Mouse (Mus musculus): ENCODE data around the gene Sfmbt2. TPM values are rescaled to one million over a fixed set of nuclear protein-coding genes. Genes with fewer than 3 reads are reported as not detected.

Gene Sfmbt2
- polyA plus RNA-seq, 1 experiment from 2014 or later, result 1.7 TPM

- Histone ChIP-seq H3K4me1 (ENCODE audit: control insufficient read depth in 2 of 2, insufficient read depth in 2 of 2, low read length in 2 of 2) (no peaks in the 10 kb centered on the region), H3K27me3 (ENCODE audit: control insufficient read depth, insufficient read depth, low read length) (no peaks in the 10 kb centered on the region), H3K27ac (replicated peaks in 1 of 2; ENCODE audit: control insufficient read depth in 1 of 2, insufficient read depth in 1 of 2, low read depth in 2 of 2, low read length in 2 of 2) (no peak overlapping the region), H3K9me3 (ENCODE audit: control insufficient read depth, low read length) (no peaks in the 10 kb centered on the region), H3K4me2 (ENCODE audit: low read length) (no peak overlapping the region), H3K4me3 (ENCODE audit: control insufficient read depth in 1 of 2, insufficient read depth in 1 of 2, low read depth in 1 of 2, low read length in 2 of 2) (no peak overlapping the region), H3K36me3 (ENCODE audit: control insufficient read depth, insufficient read depth, low read length) (no peaks in the 10 kb centered on the region), H3K9ac (ENCODE audit: low read length) (no peak overlapping the region)
- 84% methylated on average over 11 of the region's 11 CpGs for WGBS
- ATAC-seq (ENCODE audit: insufficient number of reproducible peaks, insufficient read depth, low FRiP score, low read depth), result no peak
Measured at GRCm38 (mm10) chr2:10395143-10395542, 24.8 kb downstream of the Sfmbt2 start.

GRCm38 (mm10) chr2:10397790-10398189, 27.5 kb downstream of the Sfmbt2 start:
- H3K36me3 ChIP-seq (ENCODE audit: control insufficient read depth, insufficient read depth, low read length), result no peaks in the 10 kb centered on the region
- H3K9ac ChIP-seq (ENCODE audit: low read length), result no peak overlapping the region
- no peak overlapping the region for H3K27ac ChIP-seq (replicated peaks in 1 of 2; ENCODE audit: control insufficient read depth in 1 of 2, insufficient read depth in 1 of 2, low read depth in 2 of 2, low read length in 2 of 2)
- H3K4me2 ChIP-seq (ENCODE audit: low read length), result no peak overlapping the region
- H3K4me1 ChIP-seq (ENCODE audit: control insufficient read depth in 2 of 2, insufficient read depth in 2 of 2, low read length in 2 of 2), result no peaks in the 10 kb centered on the region
- WGBS, result 53% methylated on average over 9 of the region's 9 CpGs
- no peaks in the 10 kb centered on the region for H3K27me3 ChIP-seq (ENCODE audit: control insufficient read depth, insufficient read depth, low read length)
- ATAC-seq (ENCODE audit: insufficient number of reproducible peaks, insufficient read depth, low FRiP score, low read depth), result no peak
- H3K9me3 ChIP-seq (ENCODE audit: control insufficient read depth, low read length), result no peaks in the 10 kb centered on the region
- H3K4me3 ChIP-seq (ENCODE audit: control insufficient read depth in 1 of 2, insufficient read depth in 1 of 2, low read depth in 1 of 2, low read length in 2 of 2), result no peak overlapping the region

GRCm38 (mm10) chr2:10406151-10406550, 35.8 kb downstream of the Sfmbt2 start:
- no peaks in the 10 kb centered on the region for H3K4me1 ChIP-seq (ENCODE audit: control insufficient read depth in 2 of 2, insufficient read depth in 2 of 2, low read length in 2 of 2)
- WGBS, result 91% methylated on average over 2 of the region's 2 CpGs
- ATAC-seq (ENCODE audit: insufficient number of reproducible peaks, insufficient read depth, low FRiP score, low read depth), result no peak
- H3K9me3 ChIP-seq (ENCODE audit: control insufficient read depth, low read length), result no peaks in the 10 kb centered on the region
- no peak overlapping the region for H3K4me2 ChIP-seq (ENCODE audit: low read length)
- H3K27ac ChIP-seq (replicated peaks in 1 of 2; ENCODE audit: control insufficient read depth in 1 of 2, insufficient read depth in 1 of 2, low read depth in 2 of 2, low read length in 2 of 2), result no peak overlapping the region
- H3K27me3 ChIP-seq (ENCODE audit: control insufficient read depth, insufficient read depth, low read length), result no peaks in the 10 kb centered on the region
- no peaks in the 10 kb centered on the region for H3K36me3 ChIP-seq (ENCODE audit: control insufficient read depth, insufficient read depth, low read length)
- H3K9ac ChIP-seq (ENCODE audit: low read length), result no peak overlapping the region
- no peak overlapping the region for H3K4me3 ChIP-seq (ENCODE audit: control insufficient read depth in 1 of 2, insufficient read depth in 1 of 2, low read depth in 1 of 2, low read length in 2 of 2)

GRCm38 (mm10) chr2:10409422-10409821, 39.1 kb downstream of the Sfmbt2 start:
- H3K4me2 ChIP-seq (ENCODE audit: low read length), result no peak overlapping the region
- no peaks in the 10 kb centered on the region for H3K27me3 ChIP-seq (ENCODE audit: control insufficient read depth, insufficient read depth, low read length)
- no peaks in the 10 kb centered on the region for H3K36me3 ChIP-seq (ENCODE audit: control insufficient read depth, insufficient read depth, low read length)
- no peak overlapping the region for H3K4me3 ChIP-seq (ENCODE audit: control insufficient read depth in 1 of 2, insufficient read depth in 1 of 2, low read depth in 1 of 2, low read length in 2 of 2)
- H3K9me3 ChIP-seq (ENCODE audit: control insufficient read depth, low read length), result no peaks in the 10 kb centered on the region
- no peak overlapping the region for H3K9ac ChIP-seq (ENCODE audit: low read length)
- ATAC-seq (ENCODE audit: insufficient number of reproducible peaks, insufficient read depth, low FRiP score, low read depth), result no peak
- no peaks in the 10 kb centered on the region for H3K4me1 ChIP-seq (ENCODE audit: control insufficient read depth in 2 of 2, insufficient read depth in 2 of 2, low read length in 2 of 2)
- WGBS, result 92% methylated on average over 13 of the region's 13 CpGs
- H3K27ac ChIP-seq (replicated peaks in 1 of 2; ENCODE audit: control insufficient read depth in 1 of 2, insufficient read depth in 1 of 2, low read depth in 2 of 2, low read length in 2 of 2), result no peak overlapping the region

- H3K9me3 ChIP-seq (ENCODE audit: control insufficient read depth, low read length), result no peaks in the 10 kb centered on the region
- H3K4me3 ChIP-seq (ENCODE audit: control insufficient read depth in 1 of 2, insufficient read depth in 1 of 2, low read depth in 1 of 2, low read length in 2 of 2), result no peak overlapping the region
- WGBS, result 90% methylated on average over 5 of the region's 5 CpGs
- no peak for ATAC-seq (ENCODE audit: insufficient number of reproducible peaks, insufficient read depth, low FRiP score, low read depth)
- no peak overlapping the region for H3K4me2 ChIP-seq (ENCODE audit: low read length)
- no peaks in the 10 kb centered on the region for H3K36me3 ChIP-seq (ENCODE audit: control insufficient read depth, insufficient read depth, low read length)
- no peak overlapping the region for H3K9ac ChIP-seq (ENCODE audit: low read length)
- H3K4me1 ChIP-seq (ENCODE audit: control insufficient read depth in 2 of 2, insufficient read depth in 2 of 2, low read length in 2 of 2), result no peaks in the 10 kb centered on the region
- no peaks in the 10 kb centered on the region for H3K27me3 ChIP-seq (ENCODE audit: control insufficient read depth, insufficient read depth, low read length)
- H3K27ac ChIP-seq (replicated peaks in 1 of 2; ENCODE audit: control insufficient read depth in 1 of 2, insufficient read depth in 1 of 2, low read depth in 2 of 2, low read length in 2 of 2), result no peak overlapping the region
Measured at GRCm38 (mm10) chr2:10410069-10410468, 39.8 kb downstream of the Sfmbt2 start.

- Histone ChIP-seq H3K9ac (ENCODE audit: low read length) (no peak overlapping the region), H3K27me3 (ENCODE audit: control insufficient read depth, insufficient read depth, low read length) (no peaks in the 10 kb centered on the region), H3K36me3 (ENCODE audit: control insufficient read depth, insufficient read depth, low read length) (no peaks in the 10 kb centered on the region), H3K27ac (replicated peaks in 1 of 2; ENCODE audit: control insufficient read depth in 1 of 2, insufficient read depth in 1 of 2, low read depth in 2 of 2, low read length in 2 of 2) (no peak overlapping the region), H3K4me3 (ENCODE audit: control insufficient read depth in 1 of 2, insufficient read depth in 1 of 2, low read depth in 1 of 2, low read length in 2 of 2) (no peak overlapping the region), H3K4me1 (ENCODE audit: control insufficient read depth in 2 of 2, insufficient read depth in 2 of 2, low read length in 2 of 2) (no peaks in the 10 kb centered on the region), H3K4me2 (ENCODE audit: low read length) (no peak overlapping the region), H3K9me3 (ENCODE audit: control insufficient read depth, low read length) (no peaks in the 10 kb centered on the region)
- ATAC-seq (ENCODE audit: insufficient number of reproducible peaks, insufficient read depth, low FRiP score, low read depth), result no peak
- WGBS, result 67% methylated on average over 6 of the region's 6 CpGs
Measured at GRCm38 (mm10) chr2:10420944-10421420, 50.7 kb downstream of the Sfmbt2 start.

GRCm38 (mm10) chr2:10437290-10437689, 67.0 kb downstream of the Sfmbt2 start:
- H3K9ac ChIP-seq (ENCODE audit: low read length), result no peak overlapping the region
- H3K4me1 ChIP-seq (ENCODE audit: control insufficient read depth in 2 of 2, insufficient read depth in 2 of 2, low read length in 2 of 2), result no peaks in the 10 kb centered on the region
- no peaks in the 10 kb centered on the region for H3K36me3 ChIP-seq (ENCODE audit: control insufficient read depth, insufficient read depth, low read length)
- ATAC-seq (ENCODE audit: insufficient number of reproducible peaks, insufficient read depth, low FRiP score, low read depth), result no peak
- 66% methylated on average over 9 of the region's 9 CpGs for WGBS
- H3K27me3 ChIP-seq (ENCODE audit: control insufficient read depth, insufficient read depth, low read length), result no peaks in the 10 kb centered on the region
- H3K9me3 ChIP-seq (ENCODE audit: control insufficient read depth, low read length), result no peaks in the 10 kb centered on the region
- H3K4me2 ChIP-seq (ENCODE audit: low read length), result no peak overlapping the region
- H3K27ac ChIP-seq (replicated peaks in 1 of 2; ENCODE audit: control insufficient read depth in 1 of 2, insufficient read depth in 1 of 2, low read depth in 2 of 2, low read length in 2 of 2), result no peak overlapping the region
- H3K4me3 ChIP-seq (ENCODE audit: control insufficient read depth in 1 of 2, insufficient read depth in 1 of 2, low read depth in 1 of 2, low read length in 2 of 2), result no peak overlapping the region

GRCm38 (mm10) chr2:10441811-10442210, 71.5 kb downstream of the Sfmbt2 start:
- no peaks in the 10 kb centered on the region for H3K27me3 ChIP-seq (ENCODE audit: control insufficient read depth, insufficient read depth, low read length)
- no peaks in the 10 kb centered on the region for H3K9me3 ChIP-seq (ENCODE audit: control insufficient read depth, low read length)
- no peak for ATAC-seq (ENCODE audit: insufficient number of reproducible peaks, insufficient read depth, low FRiP score, low read depth)
- no peak overlapping the region for H3K4me3 ChIP-seq (ENCODE audit: control insufficient read depth in 1 of 2, insufficient read depth in 1 of 2, low read depth in 1 of 2, low read length in 2 of 2)
- H3K27ac ChIP-seq (replicated peaks in 1 of 2; ENCODE audit: control insufficient read depth in 1 of 2, insufficient read depth in 1 of 2, low read depth in 2 of 2, low read length in 2 of 2), result no peak overlapping the region
- H3K9ac ChIP-seq (ENCODE audit: low read length), result no peak overlapping the region
- no peak overlapping the region for H3K4me2 ChIP-seq (ENCODE audit: low read length)
- H3K36me3 ChIP-seq (ENCODE audit: control insufficient read depth, insufficient read depth, low read length), result no peaks in the 10 kb centered on the region
- WGBS, result 85% methylated on average over 9 of the region's 9 CpGs
- no peaks in the 10 kb centered on the region for H3K4me1 ChIP-seq (ENCODE audit: control insufficient read depth in 2 of 2, insufficient read depth in 2 of 2, low read length in 2 of 2)

All from heart, embryonic 14.5 days (tissue).